Mouse (Mus musculus): ENCODE data around the gene Ifrd2.

DNA sequence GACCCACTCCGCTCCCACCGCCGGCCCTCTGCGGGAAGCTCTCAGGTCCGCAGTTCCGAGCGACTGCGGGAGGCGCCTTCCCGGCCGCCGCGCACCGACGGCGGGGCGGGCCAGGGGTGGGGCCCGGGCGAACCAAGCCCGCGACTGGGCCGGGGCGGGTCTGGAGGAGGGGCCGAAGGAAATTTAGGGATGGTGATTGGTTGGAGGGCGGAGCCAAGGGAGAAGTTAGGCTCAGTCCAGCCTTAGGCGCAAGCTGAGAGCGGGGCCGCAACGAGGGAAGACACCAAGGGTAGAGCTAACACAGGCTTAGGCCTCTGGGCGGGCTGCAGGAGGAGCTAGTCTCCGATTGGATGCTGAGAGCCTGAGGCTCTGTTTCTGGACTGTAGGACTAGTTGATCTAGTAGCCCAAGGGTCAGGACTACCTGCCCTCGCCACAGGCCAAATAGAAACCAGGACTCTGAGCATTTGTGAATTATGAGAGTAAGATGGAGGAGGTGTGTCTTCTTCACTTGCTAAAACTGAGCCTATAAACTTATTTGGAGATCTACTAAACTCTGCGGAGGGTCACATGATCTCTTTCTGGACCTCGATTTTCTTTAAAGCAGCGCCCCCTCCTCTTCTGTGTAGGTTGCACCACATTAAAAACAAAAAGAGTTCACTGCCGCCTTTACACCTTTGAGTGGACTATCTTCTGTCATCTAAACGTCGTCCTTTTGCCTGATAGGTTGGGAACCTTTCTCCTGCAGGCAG lies 48.0 kb downstream of the Ifrd2 start, which contains the start of gene Gnai2:
- TF ChIP-seq CTCF (IDR thresholded peaks at IDR 0.05; ENCODE audit: low read depth, low read length): no peak
- peak; percentile 75 for TF ChIP-seq POLR2A (IDR thresholded peaks at IDR 0.05; ENCODE audit: insufficient read depth, low read length)
- 0 out of 2 replicates have a peak, but pooled peaks have one; percentile 9 for TF ChIP-seq EP300 (IDR thresholded peaks at IDR 0.05; ENCODE audit: insufficient read depth, low read depth, low read length)
